Mouse (Mus musculus): Measurements from ENCODE around the gene Abcf2.

Abcf2 gene

DNA sequence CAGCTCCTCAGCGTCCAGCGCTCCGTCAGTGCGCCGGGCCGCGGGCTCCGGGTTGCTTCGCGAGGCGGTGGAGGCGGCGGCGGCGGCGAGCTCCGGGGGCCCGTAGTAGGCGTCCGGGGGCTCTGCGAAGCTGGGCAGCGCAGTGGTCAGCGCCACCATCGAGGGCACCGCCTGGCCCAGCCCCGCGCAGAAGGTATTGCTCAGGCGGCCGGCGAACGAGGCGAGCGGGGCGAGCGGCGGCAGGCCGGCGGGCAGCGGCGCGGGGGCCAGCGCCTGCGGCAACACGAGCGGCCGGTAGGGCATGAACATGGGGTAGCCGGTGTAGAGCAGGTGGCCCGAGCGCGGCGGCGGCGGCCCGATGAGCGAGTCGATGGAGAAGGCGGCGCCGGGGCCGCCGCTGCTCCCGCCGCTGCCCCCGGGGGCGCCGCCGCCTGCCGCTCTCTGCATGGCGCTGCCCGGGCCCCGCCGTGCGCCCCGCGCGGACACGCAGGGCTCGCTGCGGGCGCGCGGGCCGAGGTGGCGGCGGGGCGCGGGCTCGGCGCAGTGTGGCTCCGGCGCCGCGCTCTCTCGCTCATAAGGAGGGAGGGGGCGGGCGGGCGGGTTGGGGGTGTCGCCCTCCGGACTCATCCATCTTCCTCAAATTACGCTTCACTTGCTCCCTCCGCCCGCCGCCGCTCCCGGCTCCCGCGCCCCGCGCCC, 50.9 kb downstream of the Abcf2 start:
- no peak for DNase-seq

DNA sequence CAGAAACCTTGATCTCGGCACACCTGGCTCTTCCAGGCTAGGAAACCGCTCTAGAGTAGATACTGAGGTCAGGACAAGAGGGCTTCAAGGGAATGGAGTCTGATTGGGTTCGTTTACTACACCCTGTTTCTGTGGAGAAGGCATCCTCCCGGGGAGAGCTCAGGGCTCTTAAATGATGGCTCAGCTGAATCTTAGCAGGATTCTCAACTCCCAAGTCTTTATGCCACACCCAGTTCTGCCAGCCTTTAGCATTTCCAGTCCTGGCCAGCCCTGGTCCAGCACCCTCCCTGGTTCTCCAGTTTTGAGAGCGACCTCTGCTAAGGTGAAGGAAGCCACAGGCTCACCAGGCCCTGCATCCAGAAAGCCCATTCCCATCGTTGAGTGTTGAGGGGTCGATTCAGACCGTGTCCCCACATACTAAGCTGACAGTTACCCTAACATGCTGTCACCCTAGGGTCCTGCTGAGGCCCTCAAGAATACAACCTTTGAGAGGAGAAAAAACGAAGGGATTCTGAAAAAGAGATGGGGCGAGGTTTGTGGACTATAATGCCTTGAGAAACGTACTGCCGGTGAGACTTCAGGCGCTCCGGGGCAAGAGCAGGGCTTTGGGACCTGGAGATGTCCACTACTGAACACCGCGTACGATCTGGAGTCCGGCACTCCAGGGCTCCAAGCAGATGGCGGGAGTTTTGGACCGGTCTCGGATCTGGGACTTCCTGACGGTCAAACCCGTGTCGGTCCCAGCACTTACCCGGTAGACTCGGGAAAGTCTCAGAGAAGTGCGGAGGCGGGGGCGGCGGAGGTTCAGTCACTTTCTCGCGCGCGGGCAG, 51.7 kb downstream of the Abcf2 start:
- no peak for DNase-seq

GRCm38 (mm10) chr5:24524522-24524921, 52.7 kb downstream of the Abcf2 start:
- no peak for DNase-seq

GRCm38 (mm10) chr5:24523806-24524205, 53.5 kb downstream of the Abcf2 start:
- no peak for DNase-seq

GRCm38 (mm10) chr5:24521366-24521765, 55.9 kb downstream of the Abcf2 start:
- DNase-seq, result no peak
